Mouse (Mus musculus) C2C12 (cell line): ENCODE measurements around the gene Cebpb.

Experiments
- CTCF ChIP-seq: IDR thresholded peaks from one replicate; pipeline ENCODE4 v1.5.1; 2011; ENCODE audit not compliant: control insufficient read depth, insufficient read depth, insufficient read length
- MAX ChIP-seq: IDR thresholded peaks from one replicate; pipeline ENCODE4 v1.6.1; 2011; ENCODE audit warnings: mild to moderate bottlenecking, control low read depth
- MYOG ChIP-seq: IDR thresholded peaks from one replicate; pipeline ENCODE4 v1.6.1; 2011; ENCODE audit not compliant: control insufficient read depth, insufficient read length; ENCODE audit errors: extremely low read depth
- USF1 ChIP-seq: IDR thresholded peaks from one replicate; pipeline ENCODE4 v1.6.1; 2011; ENCODE audit warnings: low read depth, mild to moderate bottlenecking, control low read depth, moderate library complexity

- TF ChIP-seq CTCF (no peak), MAX (no peak), MYOG (no peak), USF1 (no peak)
These were observed 30.7 kb upstream of the Cebpb start for GRCm38 (mm10) chr2:167657973-167658372.
